Mouse (Mus musculus): ENCODE results near the gene Fgfbp1. TPM values are rescaled to one million over a fixed set of nuclear protein-coding genes. Genes with fewer than 3 reads are reported as not detected.

Gene Fgfbp1
- total and polyA plus RNA-seq, 2 experiments from 2014 or later: 9.1 to 16.3 TPM

GRCm38 (mm10) chr5:43948748-43949275 lies 32.8 kb downstream of the Fgfbp1 start:
- H3K9me3 ChIP-seq (ENCODE audit: low read length): no peaks in the 10 kb centered on the region
- no peaks in the 10 kb centered on the region for H3K36me3 ChIP-seq (ENCODE audit: insufficient read depth, low read length)
- ATAC-seq (ENCODE audit: low FRiP score): peak; percentile 51; the same call in 1 of the 2 replicates
- no peak for TF ChIP-seq CTCF (IDR thresholded peaks at IDR 0.05)
- 6% methylated on average over 8 of the region's 8 CpGs for WGBS
- H3K27me3 ChIP-seq (ENCODE audit: insufficient read depth, low read length): no peaks in the 10 kb centered on the region
- peaks cover 5% of the 10 kb centered on the region; the same call in 1 of the 2 replicates for H3K4me1 ChIP-seq (ENCODE audit: insufficient read depth, low read length)
- DNase-seq (ENCODE audit: low spot score): no peak
- H3K4me3 ChIP-seq (ENCODE audit: low read depth, low read length): peak overlapping the region; percentile 32; the same call in 1 of the 2 replicates
- peak overlapping the region; percentile 68 for H3K4me2 ChIP-seq (ENCODE audit: low read depth, low read length, poor library complexity, severe bottlenecking)
- no peak overlapping the region for H3K27ac ChIP-seq (ENCODE audit: low read depth, low read length)
- H3K9ac ChIP-seq (replicated peaks; ENCODE audit: low read length, poor library complexity, severe bottlenecking): no peak overlapping the region

GRCm38 (mm10) chr5:43948111-43948743 lies 33.4 kb downstream of the Fgfbp1 start:
- H3K27ac ChIP-seq (ENCODE audit: low read depth, low read length): no peak overlapping the region
- peak; percentile 70 for ATAC-seq (ENCODE audit: low FRiP score)
- peak; percentile 6 for DNase-seq (ENCODE audit: low spot score)
- H3K27me3 ChIP-seq (ENCODE audit: insufficient read depth, low read length): no peaks in the 10 kb centered on the region
- H3K4me2 ChIP-seq (ENCODE audit: low read depth, low read length, poor library complexity, severe bottlenecking): peak overlapping the region; percentile 68
- WGBS: 2% methylated on average over 27 of the region's 27 CpGs
- peaks cover 5% of the 10 kb centered on the region; the same call in 1 of the 2 replicates for H3K4me1 ChIP-seq (ENCODE audit: insufficient read depth, low read length)
- no peak for TF ChIP-seq CTCF (IDR thresholded peaks at IDR 0.05)
- peak overlapping the region; percentile 33 for H3K9ac ChIP-seq (replicated peaks; ENCODE audit: low read length, poor library complexity, severe bottlenecking)
- H3K36me3 ChIP-seq (ENCODE audit: insufficient read depth, low read length): no peaks in the 10 kb centered on the region
- H3K4me3 ChIP-seq (ENCODE audit: low read depth, low read length): peak overlapping the region; percentile 32
- no peaks in the 10 kb centered on the region for H3K9me3 ChIP-seq (ENCODE audit: low read length)

- Histone ChIP-seq H3K36me3 (ENCODE audit: insufficient read depth, low read length) (no peaks in the 10 kb centered on the region), H3K27me3 (ENCODE audit: insufficient read depth, low read length) (no peaks in the 10 kb centered on the region), H3K9me3 (ENCODE audit: low read length) (no peaks in the 10 kb centered on the region), H3K4me2 (ENCODE audit: low read depth, low read length, poor library complexity, severe bottlenecking) (peak overlapping the region; percentile 68), H3K4me1 (ENCODE audit: insufficient read depth, low read length) (peaks cover 5% of the 10 kb centered on the region; the same call in 1 of the 2 replicates), H3K27ac (ENCODE audit: low read depth, low read length) (no peak overlapping the region), H3K9ac (replicated peaks; ENCODE audit: low read length, poor library complexity, severe bottlenecking) (no peak overlapping the region), H3K4me3 (ENCODE audit: low read depth, low read length) (peak overlapping the region; percentile 32; the same call in 1 of the 2 replicates)
- ATAC-seq (ENCODE audit: low FRiP score) (no peak), DNase-seq (ENCODE audit: low spot score) (no peak)
- WGBS: 38% methylated on average over 9 of the region's 9 CpGs
- no peak for TF ChIP-seq CTCF (IDR thresholded peaks at IDR 0.05)
Measured at GRCm38 (mm10) chr5:43947330-43947977, 34.1 kb downstream of the Fgfbp1 start.

GRCm38 (mm10) chr5:43933269-43933668 lies 48.3 kb downstream of the Fgfbp1 start:
- Histone ChIP-seq H3K9me3 (ENCODE audit: low read length) (no peaks in the 10 kb centered on the region), H3K4me2 (ENCODE audit: low read depth, low read length, poor library complexity, severe bottlenecking) (no peak overlapping the region), H3K4me1 (ENCODE audit: insufficient read depth, low read length) (no peaks in the 10 kb centered on the region), H3K9ac (replicated peaks; ENCODE audit: low read length, poor library complexity, severe bottlenecking) (no peak overlapping the region), H3K27ac (ENCODE audit: low read depth, low read length) (no peak overlapping the region), H3K27me3 (ENCODE audit: insufficient read depth, low read length) (no peaks in the 10 kb centered on the region), H3K4me3 (ENCODE audit: low read depth, low read length) (no peak overlapping the region), H3K36me3 (ENCODE audit: insufficient read depth, low read length) (no peaks in the 10 kb centered on the region)
- WGBS: 31% methylated on average over 2 of the region's 2 CpGs
- TF ChIP-seq CTCF (IDR thresholded peaks at IDR 0.05): no peak
- no peak for DNase-seq (ENCODE audit: low spot score)
- no peak for ATAC-seq (ENCODE audit: low FRiP score)

Other genes with a start within 250 kb of the Fgfbp1 start
- 0.55 TPM in 1 of 2 replicates, not detected in the other for gene Bst1, start 162.9 kb downstream of the Fgfbp1 start, total RNA-seq (2014; rRNA removed)
- gene Bst1, start 162.9 kb downstream of the Fgfbp1 start, polyA plus RNA-seq (2015; fragmentation: Nextera tagmentation; extraction: Ambion mirVana): 0.16 and 0.21 TPM in 2 replicates
- 122 and 140 TPM in 2 replicates for gene Fbxl5, start 160.1 kb downstream of the Fgfbp1 start, total RNA-seq (2014; rRNA removed)
- gene Fbxl5, start 160.1 kb downstream of the Fgfbp1 start, polyA plus RNA-seq (2015; fragmentation: Nextera tagmentation; extraction: Ambion mirVana): 84.5 and 85.2 TPM in 2 replicates
- gene Cd38, start 113.2 kb downstream of the Fgfbp1 start, total RNA-seq (2014; rRNA removed): 3.1 and 4.1 TPM in 2 replicates
- gene Cd38, start 113.2 kb downstream of the Fgfbp1 start, polyA plus RNA-seq (2015; fragmentation: Nextera tagmentation; extraction: Ambion mirVana): 2.3 and 2.5 TPM in 2 replicates
- 0.52 TPM in 1 of 2 replicates, not detected in the other for gene Gm7879, start 68.6 kb downstream of the Fgfbp1 start, total RNA-seq (2014; rRNA removed)
- gene Gm7879, start 68.6 kb downstream of the Fgfbp1 start, polyA plus RNA-seq (2015; fragmentation: Nextera tagmentation; extraction: Ambion mirVana): 0.26 TPM in 1 of 2 replicates, not detected in the other
- gene Prom1, start 120.3 kb upstream of the Fgfbp1 start, total RNA-seq (2014; rRNA removed): 13.4 and 22.6 TPM in 2 replicates
- 14.2 and 15.2 TPM in 2 replicates for gene Prom1, start 120.3 kb upstream of the Fgfbp1 start, polyA plus RNA-seq (2015; fragmentation: Nextera tagmentation; extraction: Ambion mirVana)
- 52.4 and 56.7 TPM in 2 replicates for gene Tapt1, start 244.8 kb upstream of the Fgfbp1 start, total RNA-seq (2014; rRNA removed)
- 24.7 and 27.3 TPM in 2 replicates for gene Tapt1, start 244.8 kb upstream of the Fgfbp1 start, polyA plus RNA-seq (2015; fragmentation: Nextera tagmentation; extraction: Ambion mirVana)